Mouse (Mus musculus) small intestine, adult 2 months (tissue): Measurements from ENCODE around the gene Aldh16a1.

Experiments
- CTCF ChIP-seq: fragments of 200-500 bp; IDR thresholded peaks from 2 replicates; pipeline ENCODE4 v1.5.1; 2012; ENCODE audit warnings: low read depth, mild to moderate bottlenecking, control low read depth, inconsistent platforms, low read length, moderate library complexity, mixed read lengths; ENCODE audit not compliant: insufficient replicate concordance, insufficient read length; ENCODE audit errors: extremely low read depth
- POLR2A ChIP-seq: fragments of 200-500 bp; IDR thresholded peaks from 2 replicates; pipeline ENCODE4 v1.6.1; 2012; ENCODE audit warnings: low read depth, mild to moderate bottlenecking, control low read depth, inconsistent platforms, low read length, moderate library complexity

- no peak for TF ChIP-seq CTCF
- TF ChIP-seq POLR2A: no peak
These were observed 11.3 kb upstream of the Aldh16a1 start for GRCm38 (mm10) chr7:45165701-45166100.
